Mouse (Mus musculus): ENCODE measurements around the gene Usp20. TPM values are rescaled to one million over a fixed set of nuclear protein-coding genes. Genes with fewer than 3 reads are reported as not detected.

Usp20 gene
- polyA plus RNA-seq, 1 experiment, result 8.0 TPM

GRCm38 (mm10) chr2:31067059-31067595 is 85.0 kb downstream of the Usp20 start:
- Histone ChIP-seq H3K36me3 (replicated peaks; ENCODE audit: low read length) (peaks cover 88% of the 10 kb centered on the region), H3K4me1 (peaks cover 86% of the 10 kb centered on the region), H3K27me3 (replicated peaks) (no peaks in the 10 kb centered on the region), H3K9me3 (no peaks in the 10 kb centered on the region), H3K4me3 (replicated peaks) (no peak overlapping the region)
- TF ChIP-seq FLI1 (IDR thresholded peaks at IDR 0.05; ENCODE audit: low read length), result no peak

DNA sequence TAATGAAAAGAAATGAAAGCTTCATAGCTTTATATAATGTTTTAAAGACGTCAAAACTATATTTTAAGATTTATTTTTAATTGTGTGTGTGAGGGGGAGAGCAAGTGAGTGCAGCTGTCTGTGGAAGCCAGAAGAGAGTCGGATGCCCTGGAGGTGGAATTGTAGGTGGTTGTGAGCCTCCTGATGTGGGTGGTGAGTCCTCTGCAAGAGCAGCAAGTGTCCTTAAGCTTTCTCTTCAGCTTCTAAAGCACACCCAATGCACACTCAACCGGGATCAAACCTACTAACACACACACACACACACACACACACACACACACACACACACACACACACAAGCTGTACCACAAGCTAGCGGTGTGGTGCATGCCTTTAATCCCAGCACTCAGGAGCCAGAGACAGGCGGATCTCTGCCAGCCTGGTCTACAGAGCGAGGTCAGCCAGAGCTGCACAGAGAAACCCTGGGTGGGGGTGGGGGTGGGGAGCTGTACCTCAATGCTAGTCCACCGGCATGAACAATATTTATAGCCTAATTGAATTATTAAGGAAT is 85.7 kb downstream of the Usp20 start:
- H3K36me3 ChIP-seq (replicated peaks; ENCODE audit: low read length), result peaks cover 94% of the 10 kb centered on the region

GRCm38 (mm10) chr2:31068246-31069113 is 86.4 kb downstream of the Usp20 start:
- H3K27me3 ChIP-seq (replicated peaks), result no peaks in the 10 kb centered on the region
- peaks cover 74% of the 10 kb centered on the region for H3K4me1 ChIP-seq
- H3K4me3 ChIP-seq (replicated peaks), result no peak overlapping the region
- H3K36me3 ChIP-seq (replicated peaks; ENCODE audit: low read length), result peaks cover 94% of the 10 kb centered on the region
- H3K9me3 ChIP-seq, result no peaks in the 10 kb centered on the region
- no peak for TF ChIP-seq GATA1 (IDR thresholded peaks at IDR 0.05; ENCODE audit: borderline replicate concordance, low read length)
- TF ChIP-seq FLI1 (IDR thresholded peaks at IDR 0.05; ENCODE audit: low read length), result no peak

More for the DNA sequence above, 85.7 kb downstream of the Usp20 start:
- Histone ChIP-seq H3K4me1 (peaks cover 80% of the 10 kb centered on the region), H3K9me3 (no peaks in the 10 kb centered on the region), H3K4me3 (replicated peaks) (no peak overlapping the region), H3K27me3 (replicated peaks) (no peaks in the 10 kb centered on the region)
- TF ChIP-seq FLI1 (IDR thresholded peaks at IDR 0.05; ENCODE audit: low read length) (no peak), GATA1 (IDR thresholded peaks at IDR 0.05; ENCODE audit: borderline replicate concordance, low read length) (no peak)

DNA sequence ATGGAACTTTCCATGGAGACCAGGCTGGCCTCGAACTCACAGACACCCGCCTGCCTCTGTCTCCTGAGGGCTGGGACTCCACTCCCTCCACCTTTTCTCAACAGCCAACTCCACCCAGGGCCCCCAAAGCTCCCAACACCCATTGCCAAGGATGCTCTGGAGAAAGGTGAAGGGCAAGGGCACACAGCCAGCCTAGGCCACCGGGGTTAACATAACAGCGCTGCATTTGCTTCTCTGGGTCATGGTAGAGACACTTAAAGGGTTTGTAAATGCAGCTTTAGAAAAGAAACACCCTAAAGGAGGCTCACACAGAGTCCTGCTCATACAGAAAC is 87.0 kb downstream of the Usp20 start:
- TF ChIP-seq FLI1 (IDR thresholded peaks at IDR 0.05; ENCODE audit: low read length), result no peak
- TF ChIP-seq GATA1 (IDR thresholded peaks at IDR 0.05; ENCODE audit: borderline replicate concordance, low read length), result no peak
- Histone ChIP-seq H3K4me1 (peaks cover 74% of the 10 kb centered on the region), H3K27me3 (replicated peaks) (no peaks in the 10 kb centered on the region), H3K9me3 (no peaks in the 10 kb centered on the region), H3K4me3 (replicated peaks) (no peak overlapping the region), H3K36me3 (replicated peaks; ENCODE audit: low read length) (peaks cover 95% of the 10 kb centered on the region)

DNA sequence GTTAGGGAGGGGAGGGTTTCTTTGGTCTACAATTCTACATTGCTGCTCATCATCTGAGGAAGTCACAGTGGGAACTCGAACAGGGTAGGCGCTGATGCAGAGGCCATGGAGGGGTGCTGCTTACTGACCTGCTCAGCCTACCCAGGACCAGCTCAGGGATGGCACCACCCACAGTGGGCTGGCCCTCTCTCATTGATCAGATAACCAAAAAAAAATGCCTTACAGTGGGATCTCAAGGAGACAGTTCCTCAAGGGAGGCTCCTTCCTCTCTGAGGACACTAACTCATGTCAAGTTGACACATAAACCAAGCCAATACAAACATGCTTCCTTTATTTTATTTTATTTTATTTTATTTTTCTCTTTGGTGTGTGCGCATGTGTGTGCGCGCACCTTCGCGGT is 87.4 kb downstream of the Usp20 start:
- no peak overlapping the region for H3K4me3 ChIP-seq (replicated peaks)
- H3K27me3 ChIP-seq (replicated peaks), result no peaks in the 10 kb centered on the region
- H3K4me1 ChIP-seq, result peaks cover 74% of the 10 kb centered on the region
- H3K36me3 ChIP-seq (replicated peaks; ENCODE audit: low read length), result peaks cover 95% of the 10 kb centered on the region
- H3K9me3 ChIP-seq, result no peaks in the 10 kb centered on the region
- no peak for TF ChIP-seq FLI1 (IDR thresholded peaks at IDR 0.05; ENCODE audit: low read length)
- TF ChIP-seq GATA1 (IDR thresholded peaks at IDR 0.05; ENCODE audit: borderline replicate concordance, low read length), result no peak

Other genes with a start within 250 kb of the Usp20 start
- not detected in 2 replicates for gene 1700001O22Rik, start 178.6 kb upstream of the Usp20 start, polyA plus RNA-seq (2012; ENCODE audit: insufficient read depth, low replicate concordance)
- gene Ntmt1, start 174.5 kb upstream of the Usp20 start, polyA plus RNA-seq (2012; ENCODE audit: insufficient read depth, low replicate concordance), result 10.3 and 36.9 TPM in 2 replicates
- gene Asb6, start 151.9 kb upstream of the Usp20 start, polyA plus RNA-seq (2012; ENCODE audit: insufficient read depth, low replicate concordance), result 14.8 and 21.5 TPM in 2 replicates
- not detected in 2 replicates for gene Prrx2, start 147.3 kb upstream of the Usp20 start, polyA plus RNA-seq (2012; ENCODE audit: insufficient read depth, low replicate concordance)
- gene Ptges, start 52.4 kb upstream of the Usp20 start, polyA plus RNA-seq (2012; ENCODE audit: insufficient read depth, low replicate concordance), result 0.31 TPM in 1 of 2 replicates, not detected in the other
- 2.7 and 9.3 TPM in 2 replicates for gene Tor1b, start 29.3 kb upstream of the Usp20 start, polyA plus RNA-seq (2012; ENCODE audit: insufficient read depth, low replicate concordance)
- gene Tor1a, start 14.3 kb upstream of the Usp20 start, polyA plus RNA-seq (2012; ENCODE audit: insufficient read depth, low replicate concordance), result 75.1 and 117 TPM in 2 replicates
- 17.7 TPM in 1 of 2 replicates, not detected in the other for gene BC005624, start 78 bp upstream of the Usp20 start, polyA plus RNA-seq (2012; ENCODE audit: insufficient read depth, low replicate concordance)
- gene Fnbp1, start 159.7 kb downstream of the Usp20 start, polyA plus RNA-seq (2012; ENCODE audit: insufficient read depth, low replicate concordance), result 44.7 and 52.5 TPM in 2 replicates
- gene Gpr107, start 170.0 kb downstream of the Usp20 start, polyA plus RNA-seq (2012; ENCODE audit: insufficient read depth, low replicate concordance), result 5.0 and 11.9 TPM in 2 replicates